Mouse (Mus musculus): ENCODE results near the gene Casp7.

Gene Casp7

GRCm38 (mm10) chr19:56425492-56425891, 28.6 kb downstream of the Casp7 start:
- DNase-seq = no peak

- no peak for DNase-seq
Measured at GRCm38 (mm10) chr19:56430369-56430768, 33.4 kb downstream of the Casp7 start.

GRCm38 (mm10) chr19:56432706-56433105, 35.8 kb downstream of the Casp7 start:
- no peak for DNase-seq

GRCm38 (mm10) chr19:56433581-56433980, 36.7 kb downstream of the Casp7 start:
- no peak for DNase-seq

- peak; percentile 39 for DNase-seq
Measured at GRCm38 (mm10) chr19:56436380-56436779, 39.5 kb downstream of the Casp7 start.

- DNase-seq = no peak
Measured at GRCm38 (mm10) chr19:56438357-56439071, 41.6 kb downstream of the Casp7 start.

- no peak for DNase-seq
Measured at GRCm38 (mm10) chr19:56439072-56439434, 42.1 kb downstream of the Casp7 start.

GRCm38 (mm10) chr19:56443445-56443844, 46.5 kb downstream of the Casp7 start:
- DNase-seq = no peak

GRCm38 (mm10) chr19:56448784-56449183, 51.9 kb downstream of the Casp7 start:
- no peak for DNase-seq

GRCm38 (mm10) chr19:56449537-56449936, 52.6 kb downstream of the Casp7 start:
- no peak for DNase-seq

- no peak for DNase-seq
Measured at GRCm38 (mm10) chr19:56450892-56451291, 54.0 kb downstream of the Casp7 start.

GRCm38 (mm10) chr19:56451867-56452266, 54.9 kb downstream of the Casp7 start:
- DNase-seq = no peak

GRCm38 (mm10) chr19:56452421-56452820, 55.5 kb downstream of the Casp7 start:
- no peak for DNase-seq

- no peak for DNase-seq
Measured at GRCm38 (mm10) chr19:56454862-56455261, 57.9 kb downstream of the Casp7 start.

GRCm38 (mm10) chr19:56455369-56455768, 58.4 kb downstream of the Casp7 start:
- peak; percentile 33 for DNase-seq

- DNase-seq = no peak
Measured at GRCm38 (mm10) chr19:56457569-56457968, 60.6 kb downstream of the Casp7 start.

- DNase-seq = no peak
Measured at GRCm38 (mm10) chr19:56459154-56460050, 62.5 kb downstream of the Casp7 start.

- no peak for DNase-seq
Measured at GRCm38 (mm10) chr19:56460241-56460640, 63.3 kb downstream of the Casp7 start.

GRCm38 (mm10) chr19:56461522-56462101, 64.7 kb downstream of the Casp7 start, which contains the start of gene Plekhs1:
TSS of gene Plekhs1 (plus strand) at chr19:56461640.
- DNase-seq = no peak

GRCm38 (mm10) chr19:56462786-56463185, 65.9 kb downstream of the Casp7 start:
- no peak for DNase-seq

GRCm38 (mm10) chr19:56466486-56466885, 69.6 kb downstream of the Casp7 start:
- no peak for DNase-seq

GRCm38 (mm10) chr19:56470286-56471020, 73.5 kb downstream of the Casp7 start:
- DNase-seq = no peak

- no peak for DNase-seq
Measured at GRCm38 (mm10) chr19:56471934-56472333, 75.0 kb downstream of the Casp7 start.
